Mouse (Mus musculus) lung, postnatal 0 days (tissue): ENCODE measurements at regions not wholly inside any gene's neighbourhood (a gene's known extent, or its start where the extent isn't known, plus 50 kb on each side); places are given as distances from the start of the nearest gene placed in this dataset.

Experiments used
- CTCF ChIP-seq: IDR thresholded peaks from 2 replicates; pipeline ENCODE4 v1.5.1; 2016; ENCODE audit warnings: antibody characterized with exemption, mild to moderate bottlenecking
- EP300 ChIP-seq: IDR thresholded peaks from 2 replicates; pipeline ENCODE4 v1.6.1; 2016; ENCODE audit warnings: antibody characterized with exemption, mild to moderate bottlenecking, control low read depth

DNA sequence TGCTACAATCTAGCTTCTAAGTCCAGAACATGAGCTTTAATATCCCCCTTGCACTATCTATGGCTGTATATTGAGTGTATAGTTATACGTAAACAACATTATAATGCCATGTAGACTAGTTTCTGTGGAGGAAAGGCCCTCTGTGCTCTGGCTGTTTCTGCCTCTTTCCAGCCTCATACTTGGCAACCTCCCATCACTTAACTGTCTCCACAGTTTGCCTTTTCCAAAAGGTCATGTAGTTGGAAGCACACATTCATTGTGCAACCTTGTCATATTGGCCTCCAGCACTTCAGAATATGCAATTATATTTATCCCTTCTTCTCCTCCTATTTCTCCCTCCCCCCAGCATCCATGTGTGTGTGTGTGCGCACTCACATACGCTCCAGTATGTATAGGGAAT is 82.2 kb upstream of the Ranbp3l start:
- no peak for TF ChIP-seq CTCF
- TF ChIP-seq EP300 = no peak
